23 mouse cellular contexts compared by ENCODE assay signal in genomic region chr7:69890503-69891061, GRCm38 (mm10).
A peak's percentile ranks its signal among the peaks of the same experiment; 100 is the strongest.
DNase-seq lines count a peak whose midpoint lies in the region; ATAC-seq and TF ChIP-seq lines count a peak whose summit lies in the region.
"Had no signal": no experiment of that assay in that cellular context is flagged by ENCODE, and none has a peak within 500 bp of the region (broad histone marks: within the 10 kb centered on the region; RNA-seq: fewer than 3 reads in every experiment).

No protein-coding gene starts in this region.

- intact Hi-C loops in gastrocnemius, adult 2 months (cut with DNase I), result no loop called here

- H3K4me3 ChIP-seq in forebrain, postnatal 0 days (ENCODE audit: low read depth, low read length), result no peak overlapping the region
- no peak overlapping the region for H3K4me3 ChIP-seq in kidney, embryonic 15.5 days (replicated peaks)
- no peak overlapping the region for H3K4me3 ChIP-seq in gastrocnemius, adult 2 months
- no peak overlapping the region for H3K4me3 ChIP-seq in embryonic facial prominence, embryonic 10.5 days
- H3K4me3 ChIP-seq: embryonic facial prominence, embryonic 15.5 days; limb, embryonic 13.5 days; liver, embryonic 13.5 days had no signal

- 0 out of 2 replicates have a peak overlapping the region, but pooled peaks have one; percentile 4 for H3K27ac ChIP-seq in forebrain, postnatal 0 days (ENCODE audit: low read depth, low read length)
- H3K27ac ChIP-seq in kidney, embryonic 15.5 days, result no peak overlapping the region
- no peak overlapping the region for H3K27ac ChIP-seq in gastrocnemius, adult 2 months
- H3K27ac ChIP-seq in embryonic facial prominence, embryonic 10.5 days (replicated peaks), result no peak overlapping the region
- H3K27ac ChIP-seq: embryonic facial prominence, embryonic 15.5 days; limb, embryonic 13.5 days; liver, embryonic 13.5 days had no signal

- no peaks in the 10 kb centered on the region for H3K27me3 ChIP-seq in forebrain, postnatal 0 days (ENCODE audit: insufficient read depth, low read length)
- no peaks in the 10 kb centered on the region for H3K27me3 ChIP-seq in kidney, embryonic 15.5 days
- no peaks in the 10 kb centered on the region for H3K27me3 ChIP-seq in embryonic facial prominence, embryonic 10.5 days (replicated peaks; ENCODE audit: low read depth, poor library complexity, severe bottlenecking)
- H3K27me3 ChIP-seq: embryonic facial prominence, embryonic 15.5 days; limb, embryonic 13.5 days; liver, embryonic 13.5 days had no signal

- no peaks in the 10 kb centered on the region for H3K36me3 ChIP-seq in forebrain, postnatal 0 days (ENCODE audit: insufficient read depth)
- no peaks in the 10 kb centered on the region for H3K36me3 ChIP-seq in kidney, embryonic 15.5 days
- H3K36me3 ChIP-seq in embryonic facial prominence, embryonic 10.5 days (replicated peaks), result no peaks in the 10 kb centered on the region
- H3K36me3 ChIP-seq: embryonic facial prominence, embryonic 15.5 days; limb, embryonic 13.5 days; liver, embryonic 13.5 days had no signal

- peak; percentile 1 for DNase-seq in layer of hippocampus, adult 9-10 months (ENCODE audit: low spot score)
- no peak for DNase-seq in layer of hippocampus, postnatal 25 days (ENCODE audit: extremely low spot score in 1 of 2, low spot score in 1 of 2)
- peak; percentile 22 for DNase-seq in brain, adult 2 months (ENCODE audit: low read depth, low spot score)
- peak; percentile 26 for DNase-seq in brain, embryonic 18.5 days (ENCODE audit: low read depth, low spot score)
- DNase-seq in forebrain, postnatal 0 days, result peak; percentile 51
- DNase-seq in gastrocnemius, adult 2 months, result no peak
- DNase-seq in embryonic facial prominence, embryonic 10.5 days (ENCODE audit: low spot score), result no peak
- DNase-seq: adrenal gland, adult 2 months; B cell, adult 2 months; cerebellum, adult 9-10 months; gastrocnemius, postnatal 25 days; kidney, adult 18-20 months; kidney, postnatal 10 days; liver, embryonic 13.5 days; lung, adult 2 months; retina, postnatal 1 day; right cerebral cortex, postnatal 25 days; spleen, adult 18-20 months; thymus, postnatal 14 days had no signal

- H3K4me1 ChIP-seq in forebrain, postnatal 0 days (ENCODE audit: insufficient read depth), result peaks cover 5% of the 10 kb centered on the region; the same call in 1 of the 2 replicates
- H3K4me1 ChIP-seq in kidney, embryonic 15.5 days, result no peaks in the 10 kb centered on the region
- H3K4me1 ChIP-seq in embryonic facial prominence, embryonic 10.5 days, result peaks cover 10% of the 10 kb centered on the region; the same call in 1 of the 2 replicates
- H3K4me1 ChIP-seq: embryonic facial prominence, embryonic 15.5 days; limb, embryonic 13.5 days; liver, embryonic 13.5 days had no signal

- no peak overlapping the region for H3K4me2 ChIP-seq in forebrain, postnatal 0 days (ENCODE audit: low read depth)
- no peak overlapping the region for H3K4me2 ChIP-seq in kidney, embryonic 15.5 days
- H3K4me2 ChIP-seq: embryonic facial prominence, embryonic 15.5 days; limb, embryonic 13.5 days; liver, embryonic 13.5 days had no signal

- no peak for TF ChIP-seq CTCF in forebrain, postnatal 0 days (IDR thresholded peaks at IDR 0.05; ENCODE audit: low read depth)
- no peak for TF ChIP-seq CTCF in gastrocnemius, adult 2 months (IDR thresholded peaks at IDR 0.05)

- no peak overlapping the region for H3K9ac ChIP-seq in forebrain, postnatal 0 days
- H3K9ac ChIP-seq in kidney, embryonic 15.5 days, result no peak overlapping the region
- H3K9ac ChIP-seq: embryonic facial prominence, embryonic 15.5 days; limb, embryonic 13.5 days; liver, embryonic 13.5 days had no signal

- ATAC-seq in forebrain, postnatal 0 days, result peak; percentile 90
- no peak for ATAC-seq in kidney, embryonic 15.5 days (replicated peaks; ENCODE audit: low FRiP score)
- ATAC-seq: inflammation-experienced regulatory T-cells, adult 6 months had no signal

- no peaks in the 10 kb centered on the region for H3K9me3 ChIP-seq in forebrain, postnatal 0 days (ENCODE audit: low read length)
- H3K9me3 ChIP-seq in kidney, embryonic 15.5 days (replicated peaks), result no peaks in the 10 kb centered on the region
- H3K9me3 ChIP-seq in embryonic facial prominence, embryonic 10.5 days, result no peaks in the 10 kb centered on the region
- H3K9me3 ChIP-seq: embryonic facial prominence, embryonic 15.5 days; limb, embryonic 13.5 days; liver, embryonic 13.5 days had no signal

- 31% methylated on average over 9 of the region's 9 CpGs for WGBS in forebrain, postnatal 0 days
- 77% methylated on average over 9 of the region's 9 CpGs for WGBS in kidney, embryonic 15.5 days
- 69% methylated on average over 9 of the region's 9 CpGs for WGBS in embryonic facial prominence, embryonic 10.5 days

Comparison
In these comparisons a context has a peak if more than half of its experiments do, and no peak if none do; other contexts are left out.
1. DNase-seq: peak in layer of hippocampus, adult 9-10 months (single experiment), brain, adult 2 months (single experiment), brain, embryonic 18.5 days (single experiment) and forebrain, postnatal 0 days (single experiment); none in layer of hippocampus, postnatal 25 days (0 of 2), gastrocnemius, adult 2 months (single experiment) and embryonic facial prominence, embryonic 10.5 days (single experiment).